Mouse (Mus musculus) kidney, adult 2 months (tissue): Measurements from ENCODE around the gene Ppp1r13b.

ENCODE experiments used
- CTCF ChIP-seq: fragments of 200-500 bp; conservative IDR thresholded peaks from 2 replicates; pipeline ENCODE4 v1.5.1; 2011; ENCODE audit warnings: low read depth, mild to moderate bottlenecking, control low read depth, low read length, moderate library complexity, mixed read lengths; ENCODE audit not compliant: insufficient read depth, insufficient read length
- POLR2A ChIP-seq: fragments of 200-500 bp; IDR thresholded peaks from one replicate; pipeline ENCODE4 v1.6.1; 2011; ENCODE audit warnings: low read depth, low read length, control low read depth

GRCm38 (mm10) chr12:111842565-111843433 is 65.1 kb downstream of the Ppp1r13b start:
- TF ChIP-seq CTCF (no peak), POLR2A (no peak)
